9 mouse cellular contexts compared by ENCODE assay signal in genomic region chr13:113321972-113322371, GRCm38 (mm10). TPM values are rescaled to one million over a fixed set of nuclear protein-coding genes. Genes with fewer than 3 reads are reported as not detected.
DNase-seq lines count a peak whose midpoint lies in the region; ATAC-seq lines count a peak whose summit lies in the region.
"Had no signal": no experiment of that assay in that cellular context is flagged by ENCODE, and none has a peak within 500 bp of the region (broad histone marks: within the 10 kb centered on the region; RNA-seq: fewer than 3 reads in every experiment).

No protein-coding gene starts in this region.

- no peak overlapping the region for H3K9ac ChIP-seq in hindbrain, embryonic 12.5 days
- no peak overlapping the region for H3K9ac ChIP-seq in neural tube, embryonic 12.5 days
- H3K9ac ChIP-seq: limb, embryonic 13.5 days had no signal

- peak; percentile 47 to 68 for DNase-seq in heart, postnatal 10 days
- DNase-seq in heart, postnatal 25 days (ENCODE audit: low spot score), result no peak
- peak; percentile 81 for DNase-seq in MN1 (ENCODE audit: low spot score)
- peak; percentile 49 to 55 for DNase-seq in layer of hippocampus, postnatal 10 days (ENCODE audit: low spot score in 2 of 2)
- no peak for DNase-seq in ovary, postnatal 10 days (ENCODE audit: low spot score)

- 22% methylated on average over 6 of the region's 6 CpGs for WGBS in hindbrain, embryonic 12.5 days
- WGBS in neural tube, embryonic 12.5 days, result 18% methylated on average over 6 of the region's 6 CpGs

- H3K27ac ChIP-seq in hindbrain, embryonic 12.5 days, result no peak overlapping the region
- no peak overlapping the region for H3K27ac ChIP-seq in neural tube, embryonic 12.5 days
- H3K27ac ChIP-seq: limb, embryonic 13.5 days had no signal

- no peaks in the 10 kb centered on the region for H3K4me1 ChIP-seq in hindbrain, embryonic 12.5 days
- H3K4me1 ChIP-seq in neural tube, embryonic 12.5 days, result no peaks in the 10 kb centered on the region
- H3K4me1 ChIP-seq: limb, embryonic 13.5 days had no signal

- intact Hi-C loops in heart, postnatal 10 days (cut with DNase I), result loop anchor here (1.0 kb wide), 1 partner anchor 296 kb away; the partner anchor contains the start of gene Snx18
- intact Hi-C loops in heart, postnatal 25 days (cut with DNase I), result loop anchor here (5.0 kb wide), 2 partner anchors 295 to 345 kb away; partner anchors contain the start of gene Snx18

- H3K9me3 ChIP-seq in hindbrain, embryonic 12.5 days (replicated peaks), result no peaks in the 10 kb centered on the region
- no peaks in the 10 kb centered on the region for H3K9me3 ChIP-seq in neural tube, embryonic 12.5 days
- H3K9me3 ChIP-seq: limb, embryonic 13.5 days had no signal

- peak; percentile 81 for ATAC-seq in common myeloid progenitor, adult 5-6 weeks (replicated peaks; ENCODE audit: low read depth, poor library complexity, severe bottlenecking)
- ATAC-seq in hindbrain, embryonic 12.5 days (ENCODE audit: low FRiP score), result peak; percentile 46; the same call in 1 of the 2 replicates
- ATAC-seq in neural tube, embryonic 12.5 days (ENCODE audit: low FRiP score, low read depth), result peak; percentile 48; the same call in 1 of the 2 replicates

- H3K27me3 ChIP-seq in hindbrain, embryonic 12.5 days, result no peaks in the 10 kb centered on the region
- H3K27me3 ChIP-seq in neural tube, embryonic 12.5 days (replicated peaks), result no peaks in the 10 kb centered on the region
- H3K27me3 ChIP-seq: limb, embryonic 13.5 days had no signal

- H3K4me2 ChIP-seq in hindbrain, embryonic 12.5 days (replicated peaks), result no peak overlapping the region
- no peak overlapping the region for H3K4me2 ChIP-seq in neural tube, embryonic 12.5 days (replicated peaks)
- H3K4me2 ChIP-seq: limb, embryonic 13.5 days had no signal

- no peaks in the 10 kb centered on the region for H3K36me3 ChIP-seq in hindbrain, embryonic 12.5 days
- H3K36me3 ChIP-seq in neural tube, embryonic 12.5 days, result no peaks in the 10 kb centered on the region

- no peak overlapping the region for H3K4me3 ChIP-seq in hindbrain, embryonic 12.5 days
- no peak overlapping the region for H3K4me3 ChIP-seq in neural tube, embryonic 12.5 days
- H3K4me3 ChIP-seq: limb, embryonic 13.5 days had no signal

RNA-seq across cellular contexts. Expression of gene BC067074, which starts 29.0 kb away (rescaled TPM):
- total RNA-seq in heart, postnatal 10 days (2021), result 10 to 100 TPM in 1 of 2 experiments, 1 to 10 TPM in 1; 7.8 to 10.4 TPM
- total RNA-seq in heart, postnatal 25 days (2021), result 1 to 10 TPM; 1.7 to 2.2 TPM
- total RNA-seq in common myeloid progenitor, adult 5-6 weeks (2017), result 0.18 TPM in 1 of 2 replicates, not detected in the other
- 3.5 and 4.5 TPM in 2 replicates for polyA plus RNA-seq in hindbrain, embryonic 12.5 days (2016; fragmentation: Nextera tagmentation; extraction: Ambion mirVana)
- total RNA-seq in layer of hippocampus, postnatal 10 days (2021), result 1 to 10 TPM; 1.8 to 2.3 TPM
- 1.7 and 1.9 TPM in 2 replicates for polyA plus RNA-seq in neural tube, embryonic 12.5 days (2016; fragmentation: Nextera tagmentation; extraction: Ambion mirVana)

Comparison
In these comparisons a context has a peak if more than half of its experiments do, and no peak if none do; other contexts are left out.
1. DNase-seq: peak in heart, postnatal 10 days (2 of 2), MN1 (single experiment) and layer of hippocampus, postnatal 10 days (2 of 2); none in heart, postnatal 25 days (single experiment) and ovary, postnatal 10 days (single experiment).
2. Peak in every context shown above with its lines, with median percentiles within 50 percentile points of each other: ATAC-seq.